Mouse (Mus musculus) monocyte, adult 5-6 weeks (primary cell): ENCODE results near the gene Cfap221. TPM values are rescaled to one million over a fixed set of nuclear protein-coding genes. Genes with fewer than 3 reads are reported as not detected.

Source experiments
- ATAC-seq: fragments of 153-309, 156-312 bp; replicated peaks from 2 replicates; pipeline ENCODE4 v1.8.0; 2017; ENCODE audit warnings: mild to moderate bottlenecking; ENCODE audit not compliant: low TSS enrichment, insufficient number of reproducible peaks, severe bottlenecking, poor library complexity, low FRiP score
- total RNA-seq: library from RNA; stranded (forward); fragments of 200-1000, 200-491, 200-594 nt; gene quantifications from 3 replicates; pipeline ENCODE4 v1.2.3, GENCODE M21; 2017

The Cfap221 gene
- total RNA-seq, 1 experiment from 2014 or later, result not detected

DNA sequence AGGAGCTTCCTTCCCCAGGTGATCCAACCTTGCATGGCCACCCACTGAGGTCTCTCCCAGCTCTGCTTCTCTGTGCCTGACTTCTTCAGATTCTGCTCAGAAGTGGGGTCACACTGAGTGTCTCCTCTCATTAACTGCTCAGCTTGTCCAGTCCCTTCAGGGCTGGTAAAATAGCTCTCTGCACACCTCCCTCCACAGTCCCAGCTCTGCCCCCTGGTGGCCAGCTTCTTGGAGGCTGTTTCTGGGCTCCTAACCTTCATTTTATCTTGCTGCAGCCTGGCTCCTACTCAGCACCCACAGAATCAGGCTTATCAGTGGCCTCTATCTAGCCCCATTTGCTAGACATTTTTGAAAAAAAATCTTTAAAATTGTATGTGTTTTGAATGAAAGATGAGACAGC is 16.1 kb upstream of the Cfap221 start:
- no peak for ATAC-seq

DNA sequence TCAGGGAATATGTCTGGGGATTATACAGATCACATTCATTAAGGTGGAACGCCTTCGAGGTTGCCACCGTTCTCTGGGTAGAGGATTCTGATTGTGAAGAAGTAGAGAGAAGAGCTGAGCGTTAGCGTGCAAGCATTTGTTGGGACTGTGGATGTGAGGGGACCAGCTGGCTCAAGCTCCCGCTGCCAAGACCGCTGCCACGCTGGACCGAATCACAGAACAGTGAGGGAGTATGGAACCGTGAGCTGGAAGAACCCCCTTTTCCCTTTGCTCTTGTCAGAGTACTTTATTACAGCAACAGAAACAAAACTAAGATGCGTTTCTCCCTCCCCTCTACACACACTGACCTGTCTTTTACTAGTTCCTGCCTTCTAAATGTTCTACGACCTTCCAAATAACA is 15.6 kb upstream of the Cfap221 start:
- no peak for ATAC-seq

DNA sequence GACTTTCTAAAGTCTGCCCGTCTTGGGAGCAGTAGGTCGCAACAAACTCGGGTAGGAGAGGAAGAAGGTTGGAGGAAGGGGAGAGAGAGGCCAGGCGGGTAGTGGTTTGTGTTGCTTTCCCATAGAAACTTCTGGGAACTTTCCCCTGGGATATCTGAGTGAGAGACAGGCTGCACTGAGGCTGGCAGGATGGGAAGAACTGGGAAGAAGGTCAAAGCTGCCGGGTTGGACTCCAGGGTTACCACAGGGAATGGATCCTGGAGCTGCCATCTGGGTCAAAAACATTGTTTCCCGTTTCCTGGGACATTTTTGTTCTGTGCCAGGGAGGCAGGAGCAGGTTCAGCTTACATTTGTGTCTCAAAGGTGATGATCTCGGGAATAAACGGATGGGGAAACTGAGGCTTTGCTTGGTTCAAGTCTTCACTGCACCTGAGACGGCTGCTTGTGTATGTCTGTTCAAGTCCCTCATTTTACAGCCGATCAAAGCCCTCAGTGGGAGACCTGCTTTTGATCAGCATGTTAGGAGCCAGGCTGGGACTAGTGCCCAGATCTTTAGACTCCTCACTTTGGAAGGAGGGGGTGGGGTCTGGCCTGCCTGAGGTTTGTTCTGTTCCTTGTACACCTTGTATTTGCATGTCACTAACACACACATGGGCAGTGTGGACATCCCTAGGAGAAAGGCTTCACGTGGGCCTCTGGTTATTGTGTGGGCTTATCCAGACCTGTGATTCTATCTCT is 11.0 kb upstream of the Cfap221 start:
- ATAC-seq, result no peak

DNA sequence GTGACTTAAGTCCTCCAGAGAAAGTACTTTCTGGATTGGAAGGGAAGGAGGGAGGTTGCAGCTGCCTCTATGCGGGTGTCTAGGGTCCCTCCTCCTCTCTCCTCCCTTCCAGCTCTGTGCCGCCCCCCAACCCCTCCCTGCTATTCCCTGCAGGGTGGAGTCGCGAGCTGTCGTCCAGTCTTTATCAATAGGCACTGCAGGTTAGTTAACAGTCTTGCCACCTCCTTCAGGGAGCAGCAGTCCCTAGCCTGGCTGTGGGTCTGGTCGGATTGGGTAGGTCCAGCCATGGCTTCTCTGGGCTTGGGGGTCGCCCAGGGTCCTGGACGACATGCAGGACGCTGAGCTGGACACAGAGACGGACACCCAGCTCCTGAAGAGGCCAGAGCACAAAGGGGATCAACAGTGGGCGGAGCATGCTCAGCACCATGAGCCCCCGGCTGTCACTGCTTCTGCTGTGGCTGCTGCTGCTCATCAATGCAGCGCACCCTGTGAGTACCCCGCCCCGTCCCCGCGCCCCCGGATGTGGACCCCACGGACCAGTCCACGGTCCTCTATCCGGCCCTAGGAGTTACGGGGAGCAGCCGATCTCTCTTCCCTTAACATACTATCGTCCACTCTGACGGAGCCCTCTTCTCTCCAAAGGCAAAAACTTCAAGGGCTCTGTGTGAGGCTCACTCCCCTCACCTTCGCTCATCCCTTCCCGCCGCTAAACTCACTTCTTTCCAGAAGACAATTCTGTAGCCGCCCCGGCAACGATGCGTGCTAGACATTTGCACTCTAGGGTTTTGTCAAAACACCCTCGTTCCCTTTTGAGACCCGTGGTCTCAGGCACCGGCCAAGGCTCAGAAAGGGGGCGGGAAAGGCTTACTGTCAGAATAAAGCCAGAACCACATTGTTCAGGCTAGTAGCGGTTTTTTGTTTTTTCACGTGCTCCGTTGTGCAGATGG is 10.1 kb upstream of the Cfap221 start, which contains the start of gene Sctr:
Gene Sctr (plus strand): TSS at position 51 of the 947 bp plus-strand sequence.
- no peak for ATAC-seq

DNA sequence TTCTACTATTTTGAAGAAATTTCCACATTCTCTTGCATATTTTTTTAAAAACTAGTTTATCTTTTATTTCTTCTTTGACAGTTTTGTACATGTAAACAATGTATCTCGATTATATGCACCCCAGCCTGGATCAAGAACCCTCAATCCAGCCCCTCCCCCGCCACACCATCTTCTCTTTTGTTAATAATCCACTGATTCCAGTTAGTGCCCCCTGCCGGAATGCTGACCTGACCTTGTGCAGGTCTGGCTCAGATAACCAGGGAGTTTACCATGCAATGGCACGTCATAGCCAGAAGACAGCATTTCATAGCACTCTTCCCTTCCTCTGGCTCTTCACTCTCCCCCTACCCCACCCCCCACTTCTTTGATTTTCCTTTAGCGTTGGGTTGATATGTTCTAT is 610 bp upstream of the Cfap221 start:
- no peak for ATAC-seq

DNA sequence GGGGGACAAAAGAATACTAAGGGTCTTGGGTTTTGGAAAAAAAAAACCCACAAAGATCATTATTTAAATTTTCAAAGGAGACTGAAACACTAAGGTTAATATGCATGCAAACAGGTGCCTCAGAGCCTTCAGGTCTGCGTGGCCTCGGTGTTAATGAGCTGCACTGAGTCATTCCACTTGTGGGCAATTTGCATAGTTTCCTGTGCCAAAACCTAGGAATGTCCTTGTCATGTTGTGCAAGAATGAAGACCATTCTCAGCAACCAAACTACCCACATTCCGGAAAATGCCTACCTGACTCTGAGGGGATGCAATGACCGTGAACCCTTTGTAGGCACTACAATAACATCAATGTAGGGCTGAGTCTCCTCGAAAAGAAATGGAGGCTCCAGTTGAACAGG is 10.5 kb downstream of the Cfap221 start:
- ATAC-seq, result no peak

DNA sequence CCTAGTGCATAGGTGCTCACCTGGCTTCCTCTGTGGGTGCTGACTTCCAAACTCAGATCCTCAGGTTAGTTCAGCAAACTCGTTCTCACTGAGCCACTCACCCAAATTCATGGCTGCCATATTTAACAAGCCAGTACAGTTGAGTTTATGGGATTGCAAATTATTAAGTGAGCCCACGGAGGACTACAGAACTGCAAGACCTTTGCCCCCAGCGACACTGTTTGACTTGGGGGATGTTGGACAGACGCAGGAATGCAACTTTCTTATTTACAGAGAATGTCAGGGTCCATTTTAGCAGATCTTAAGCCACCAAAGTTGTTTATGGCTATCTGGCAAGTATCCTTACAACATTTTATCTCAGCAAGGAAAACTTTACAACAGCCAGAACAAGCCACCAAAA is 21.9 kb downstream of the Cfap221 start:
- ATAC-seq, result no peak

DNA sequence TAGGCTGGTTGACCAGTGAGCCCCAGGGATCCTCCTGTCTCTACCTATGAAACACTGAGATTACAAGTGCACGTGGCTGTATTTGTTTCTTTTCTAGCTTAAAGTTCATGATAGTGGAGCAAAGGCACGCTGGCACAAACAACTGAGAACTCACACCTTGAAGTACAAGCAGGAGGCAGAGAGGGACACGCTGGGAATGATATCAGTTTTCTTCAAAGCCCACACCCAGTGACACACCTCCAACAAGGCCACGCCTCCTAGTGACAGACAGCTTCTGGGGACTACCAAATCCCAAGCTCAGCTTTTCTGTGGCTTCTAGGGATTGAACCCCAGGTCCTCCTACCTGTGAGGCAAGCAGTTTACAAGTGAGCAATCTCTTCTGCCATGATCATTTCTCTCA is 23.9 kb downstream of the Cfap221 start:
- ATAC-seq, result no peak

DNA sequence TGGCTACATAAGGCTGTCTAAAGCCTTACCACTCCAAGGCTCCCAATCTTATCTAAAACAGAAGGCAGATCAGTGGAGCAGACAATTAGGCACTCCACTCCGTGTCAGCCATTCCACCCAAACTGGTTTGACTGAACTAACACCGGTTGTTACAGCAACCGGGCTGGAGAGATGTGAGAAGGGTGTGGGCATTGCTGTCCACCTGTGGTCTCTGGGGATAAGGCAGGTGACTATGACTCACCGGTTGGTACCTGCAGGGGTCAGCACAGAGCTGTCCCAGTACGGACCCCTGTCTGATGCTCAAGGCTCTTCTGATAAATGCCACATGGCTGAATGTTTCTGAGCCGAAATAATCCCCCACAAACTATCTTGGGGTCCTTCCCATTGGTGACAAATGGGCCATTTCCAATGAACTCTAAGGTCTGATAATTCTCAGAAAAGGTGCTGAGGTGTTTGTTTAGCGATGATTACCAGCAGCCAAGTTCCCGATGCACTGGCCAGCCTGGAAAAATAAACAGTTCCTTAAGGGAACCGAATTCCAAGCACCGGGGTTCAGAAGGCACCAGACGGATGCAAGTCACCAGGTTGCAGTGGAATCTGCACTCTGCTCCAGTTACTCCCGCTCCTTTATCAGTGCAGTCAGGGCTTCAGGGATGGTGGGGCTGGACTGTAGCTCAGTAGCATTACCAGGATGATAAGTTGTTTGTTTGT is 31.1 kb downstream of the Cfap221 start:
- no peak for ATAC-seq

DNA sequence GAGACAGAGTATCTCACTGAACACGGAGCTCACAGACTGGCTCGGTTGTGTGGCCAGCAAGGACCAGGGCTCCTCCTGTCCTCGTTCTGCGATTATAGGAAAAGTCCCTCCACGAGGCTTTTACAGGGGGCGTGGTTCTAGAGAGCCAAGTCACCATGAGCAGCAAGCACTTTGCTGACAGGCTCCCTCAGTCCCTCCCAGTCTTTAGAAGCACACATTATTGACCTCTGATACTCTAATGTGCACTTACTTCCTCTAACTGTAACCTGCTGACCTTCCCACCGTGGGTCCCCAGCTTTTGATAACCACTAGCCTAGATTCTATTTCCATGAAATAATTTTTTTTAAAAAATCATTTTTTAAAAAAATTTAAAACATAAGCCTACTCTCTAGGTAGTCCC is 37.1 kb downstream of the Cfap221 start:
- no peak for ATAC-seq

DNA sequence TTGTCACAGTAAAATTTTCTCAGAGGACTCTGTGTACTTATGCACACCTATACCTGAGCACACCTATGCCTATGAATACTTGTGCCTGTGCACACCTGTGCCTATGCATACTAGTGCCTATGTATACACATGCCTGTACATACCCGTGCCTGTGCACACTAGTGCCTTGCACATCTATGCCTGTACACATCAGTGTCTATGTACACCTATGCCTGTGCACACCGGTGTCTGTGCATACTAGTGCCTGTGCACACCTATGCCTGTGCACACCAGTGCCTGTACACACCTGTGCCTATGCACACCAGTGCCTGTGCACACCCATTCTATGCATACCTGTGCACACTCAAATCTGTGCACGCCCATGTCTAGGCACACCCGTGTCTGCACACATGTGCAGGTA is 37.6 kb downstream of the Cfap221 start:
- no peak; the same call in 1 of the 2 replicates for ATAC-seq

DNA sequence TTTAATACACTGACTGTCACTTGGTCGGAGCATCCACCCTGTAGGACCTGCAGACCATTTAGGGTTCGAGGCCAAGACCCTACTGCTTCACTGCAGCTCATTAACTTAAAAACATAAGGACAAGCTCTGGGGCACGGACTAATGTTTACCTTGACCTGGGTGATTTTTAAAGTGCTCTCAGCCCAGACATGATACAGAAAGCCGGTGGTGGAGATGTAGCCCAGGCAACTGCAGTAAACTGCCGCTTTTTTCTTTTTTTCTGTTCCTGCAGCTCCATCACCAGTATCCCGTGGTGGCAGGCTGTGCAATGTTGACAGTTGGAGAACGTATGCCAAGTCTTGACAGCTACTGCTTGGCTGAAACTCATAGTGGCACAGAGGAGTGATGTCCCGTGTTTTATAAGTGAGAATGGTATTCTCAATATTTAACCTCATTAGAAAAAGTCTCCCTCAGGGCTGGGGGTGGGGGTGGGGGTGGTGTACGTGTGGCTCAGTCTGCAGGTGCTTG is 39.3 kb downstream of the Cfap221 start:
- ATAC-seq, result no peak

DNA sequence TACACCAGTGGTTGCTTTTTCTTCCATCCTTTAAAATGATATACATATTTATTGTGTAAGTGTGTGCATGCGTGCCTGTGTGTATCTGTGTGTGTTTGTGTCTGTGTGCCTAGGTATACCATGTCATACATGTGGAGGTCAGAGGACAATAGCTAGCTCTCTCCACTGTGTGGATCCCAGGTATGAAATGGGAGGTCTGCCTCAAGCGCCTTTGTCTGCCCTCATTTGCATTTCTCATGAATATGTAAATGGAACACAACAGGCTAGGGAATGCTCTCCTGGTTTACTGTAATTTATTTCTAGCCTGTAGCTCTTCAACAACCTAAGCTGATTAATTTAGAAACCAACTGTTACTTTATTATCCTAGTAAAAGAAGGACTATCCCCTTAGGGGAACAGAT is 42.4 kb downstream of the Cfap221 start:
- ATAC-seq, result no peak

DNA sequence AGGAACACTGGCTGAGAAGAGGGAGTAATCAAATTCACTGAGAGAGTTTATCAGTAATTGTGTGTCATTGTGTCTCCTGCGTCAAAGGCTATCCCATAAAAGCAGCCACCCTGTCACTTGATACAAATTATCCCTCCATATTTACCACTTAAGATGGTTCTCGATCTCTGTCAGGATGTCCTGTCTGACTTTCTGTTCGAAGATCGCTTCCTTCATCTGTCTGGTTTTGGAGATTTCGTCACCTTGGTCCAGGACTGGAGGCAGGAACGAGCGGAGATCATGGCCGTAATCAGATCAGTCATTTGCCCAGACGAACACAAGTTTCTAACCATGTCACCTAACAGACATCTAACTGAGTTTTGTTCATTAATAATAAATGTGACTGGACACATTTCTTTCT is 43.6 kb downstream of the Cfap221 start:
- no peak for ATAC-seq

DNA sequence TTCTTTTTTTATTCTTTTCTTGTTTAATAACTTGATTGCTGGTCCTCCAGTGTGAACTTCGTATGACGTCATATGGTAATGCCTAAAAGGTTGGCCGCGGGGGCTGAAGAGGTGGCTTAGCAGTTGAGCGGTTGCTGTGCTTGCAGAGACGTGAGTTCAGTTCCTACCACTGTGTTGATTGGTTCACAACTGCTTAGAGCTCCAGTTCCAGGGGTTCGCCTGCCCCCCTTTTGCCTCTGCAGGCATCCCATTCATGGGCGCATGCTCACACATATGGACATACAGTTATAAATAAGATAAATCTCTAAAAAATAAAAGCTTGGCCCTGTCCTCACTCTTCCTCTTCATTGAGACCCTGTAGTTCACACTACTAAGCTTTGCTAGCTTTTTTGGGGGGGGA is 46.9 kb downstream of the Cfap221 start:
- no peak for ATAC-seq

DNA sequence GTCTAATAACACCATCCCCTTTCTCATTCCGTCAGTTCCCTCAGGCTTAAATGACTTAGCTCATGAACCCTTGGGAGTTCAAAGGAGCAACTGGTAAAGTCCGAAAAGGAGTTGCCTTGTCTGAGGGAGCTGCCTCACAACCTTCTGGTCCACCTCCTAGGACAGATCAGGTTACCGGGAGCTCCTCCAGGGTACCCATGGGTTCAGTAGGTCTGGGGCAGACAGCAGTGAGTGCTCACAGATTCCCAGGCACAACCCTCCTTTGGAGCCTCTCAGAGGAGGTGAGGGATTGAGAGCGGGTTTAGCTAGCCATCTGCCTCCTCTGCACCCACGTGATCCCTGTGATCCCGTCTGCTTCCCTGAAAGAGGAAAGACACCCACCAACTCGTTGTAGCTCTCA is 60.2 kb downstream of the Cfap221 start:
- no peak for ATAC-seq

DNA sequence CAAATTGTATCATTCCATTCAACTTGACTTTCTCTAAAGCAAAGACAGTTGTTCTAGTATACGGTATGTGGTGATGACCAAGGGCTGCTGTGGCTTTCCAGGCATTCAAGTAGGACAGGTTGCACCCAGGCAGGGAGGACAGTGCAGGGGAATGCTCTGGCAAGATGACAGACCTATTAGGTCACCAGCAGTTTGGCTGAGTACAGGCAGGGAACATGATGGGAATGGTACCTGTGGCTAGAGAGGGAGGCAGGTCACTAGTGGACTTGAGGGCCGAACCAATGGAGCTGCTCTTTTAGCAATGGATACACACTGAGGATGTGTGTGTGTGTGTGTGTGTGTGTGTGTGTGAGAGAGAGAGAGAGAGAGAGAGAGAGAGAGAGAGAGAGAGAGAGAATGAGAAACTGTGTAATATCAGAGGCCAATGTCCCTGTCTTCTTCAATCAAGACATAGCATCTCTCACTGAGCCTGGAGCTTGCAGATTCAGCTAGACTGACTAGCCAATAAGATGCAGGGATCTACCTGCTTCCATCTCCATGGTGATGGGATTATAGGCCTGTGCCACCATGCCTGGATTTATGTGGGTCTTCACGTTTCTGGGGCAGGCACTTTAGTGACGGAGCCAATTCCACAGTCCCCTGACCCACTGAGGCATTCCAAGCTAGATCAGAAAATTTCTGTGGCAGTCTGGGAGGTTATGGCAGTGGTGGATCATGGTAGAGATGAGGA is 65.4 kb downstream of the Cfap221 start:
- no peak for ATAC-seq

DNA sequence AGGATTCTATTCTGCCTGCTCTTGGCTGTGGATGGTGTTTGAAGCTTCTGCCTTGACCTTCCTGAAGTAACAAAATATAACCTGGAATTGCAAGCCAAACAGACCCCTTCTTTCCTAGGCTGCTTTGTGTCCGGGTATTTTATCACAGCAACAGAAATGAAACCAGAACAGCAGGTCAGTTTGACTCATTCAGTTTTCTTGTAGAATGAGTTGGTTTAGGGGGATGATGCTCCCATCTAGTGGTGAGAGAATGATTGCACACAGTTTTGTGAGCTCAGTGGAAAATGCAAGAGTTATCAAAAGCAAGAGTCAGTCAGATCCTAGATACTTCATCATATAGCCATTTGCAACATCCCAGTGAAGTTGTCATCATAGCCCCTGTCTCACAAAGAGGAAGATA is 67.3 kb downstream of the Cfap221 start:
- ATAC-seq, result no peak

DNA sequence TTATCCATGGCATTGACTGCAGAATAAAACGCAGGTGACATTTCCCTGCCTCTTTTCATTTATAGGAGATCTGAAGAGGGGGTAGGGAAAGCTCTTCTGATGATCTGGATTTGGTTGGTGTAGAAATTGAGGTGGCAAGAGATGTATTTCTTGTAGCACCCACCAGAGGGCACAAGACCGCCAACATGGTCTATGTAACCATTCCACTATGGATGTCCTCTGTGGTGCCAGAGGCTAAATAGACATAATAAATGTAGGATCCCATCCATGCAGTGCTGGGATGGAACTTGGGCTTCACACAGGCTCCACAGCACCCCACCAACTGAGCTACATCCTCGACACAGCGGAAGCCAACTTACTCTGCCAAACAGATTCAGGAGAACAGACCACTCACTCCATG is 77.7 kb downstream of the Cfap221 start:
- no peak for ATAC-seq
